In genomic region chr14:84444276-84444662, GRCm38 (mm10) we compare ENCODE assay signal across 8 mouse cellular contexts. TPM values are rescaled to one million over a fixed set of nuclear protein-coding genes. Genes with fewer than 3 reads are reported as not detected.
A peak's percentile ranks its signal among the peaks of the same experiment; 100 is the strongest.
DNase-seq lines count a peak whose midpoint lies in the region; ATAC-seq and TF ChIP-seq lines count a peak whose summit lies in the region.

No protein-coding gene starts in this region.

- no peak for ATAC-seq in limb, embryonic 14.5 days (ENCODE audit: low FRiP score, low read depth)
- ATAC-seq in neural tube, embryonic 14.5 days (ENCODE audit: low read depth), result no peak

- H3K36me3 ChIP-seq in limb, embryonic 14.5 days (ENCODE audit: control insufficient read depth, insufficient read depth, low read length), result no peaks in the 10 kb centered on the region
- no peaks in the 10 kb centered on the region for H3K36me3 ChIP-seq in neural tube, embryonic 14.5 days (ENCODE audit: control insufficient read depth, insufficient read depth, low read length)

- H3K9ac ChIP-seq in limb, embryonic 14.5 days (ENCODE audit: low read depth, low read length, severe bottlenecking), result peak overlapping the region; percentile 41
- peak overlapping the region; percentile 68 for H3K9ac ChIP-seq in neural tube, embryonic 14.5 days (replicated peaks; ENCODE audit: low read depth, low read length)

- peak overlapping the region; percentile 92 for H3K4me2 ChIP-seq in limb, embryonic 14.5 days (replicated peaks; ENCODE audit: low read depth, low read length, severe bottlenecking)
- peak overlapping the region; percentile 91 for H3K4me2 ChIP-seq in neural tube, embryonic 14.5 days (ENCODE audit: low read depth, low read length)

- H3K9me3 ChIP-seq in limb, embryonic 14.5 days (ENCODE audit: control insufficient read depth, low read length), result no peaks in the 10 kb centered on the region
- H3K9me3 ChIP-seq in neural tube, embryonic 14.5 days (ENCODE audit: control insufficient read depth, low read length), result no peaks in the 10 kb centered on the region

- H3K27ac ChIP-seq in limb, embryonic 14.5 days (replicated peaks; ENCODE audit: low read depth, low read length), result no peak overlapping the region
- H3K27ac ChIP-seq in neural tube, embryonic 14.5 days (ENCODE audit: low read depth, low read length), result peak overlapping the region; percentile 66

- H3K27me3 ChIP-seq in limb, embryonic 14.5 days (ENCODE audit: control insufficient read depth, insufficient read depth, low read length), result peaks cover 33% of the 10 kb centered on the region
- H3K27me3 ChIP-seq in neural tube, embryonic 14.5 days (ENCODE audit: control insufficient read depth, insufficient read depth, low read length), result no peaks in the 10 kb centered on the region

- peak; percentile 9 for DNase-seq in adrenal gland, postnatal 10 days
- no peak for DNase-seq in adrenal gland, adult 8-10 months
- peak; percentile 76 for DNase-seq in brain, embryonic 14.5 days (ENCODE audit: low read depth)
- DNase-seq in forelimb bud, embryonic 11.5 days (ENCODE audit: low read depth, low spot score), result peak; percentile 18
- peak; percentile 27 for DNase-seq in kidney, adult 18-20 months
- DNase-seq in limb, embryonic 14.5 days (ENCODE audit: low spot score), result peak; percentile 32
- no peak for DNase-seq in spleen, postnatal 14 days (ENCODE audit: low spot score in 2 of 2)

- WGBS in limb, embryonic 14.5 days, result 1% methylated on average over 21 of the region's 21 CpGs
- WGBS in neural tube, embryonic 14.5 days, result under 1% methylated on average over 21 of the region's 21 CpGs

- TF ChIP-seq POLR2A in brain, embryonic 14.5 days (IDR thresholded peaks at IDR 0.05; ENCODE audit: borderline replicate concordance, extremely low read depth, insufficient read depth, insufficient read length, poor library complexity, severe bottlenecking), result no peak
- no peak for TF ChIP-seq POLR2A in limb, embryonic 14.5 days (IDR thresholded peaks at IDR 0.05; ENCODE audit: borderline replicate concordance, extremely low read depth, insufficient read depth, insufficient read length)

- no peak for TF ChIP-seq CTCF in brain, embryonic 14.5 days (IDR thresholded peaks at IDR 0.05; ENCODE audit: borderline replicate concordance, extremely low read depth, insufficient read depth, insufficient read length)

- peaks cover 12% of the 10 kb centered on the region for H3K4me1 ChIP-seq in limb, embryonic 14.5 days (ENCODE audit: control insufficient read depth, insufficient read depth, low read length)
- peaks cover 9% of the 10 kb centered on the region for H3K4me1 ChIP-seq in neural tube, embryonic 14.5 days (ENCODE audit: control insufficient read depth, insufficient read depth, low read length)

- peak overlapping the region; percentile 56 for H3K4me3 ChIP-seq in limb, embryonic 14.5 days (replicated peaks; ENCODE audit: low read length)
- H3K4me3 ChIP-seq in neural tube, embryonic 14.5 days (ENCODE audit: low read depth, low read length), result peak overlapping the region; percentile 64

RNA-seq across cellular contexts. Expression of gene Pcdh17, which starts 0.9 kb away (rescaled TPM):
- total RNA-seq in adrenal gland, postnatal 10 days (2021), result 10 to 100 TPM; 12.4 to 20.0 TPM
- total RNA-seq in adrenal gland, adult 8-10 months (2022), result 1 to 10 TPM; 3.8 to 7.7 (median 4.9) TPM
- 10.1 and 20.3 TPM in 2 replicates for polyA plus RNA-seq in brain, embryonic 14.5 days (2012; rRNA removed)
- 3.8 and 4.5 TPM in 2 replicates for polyA plus RNA-seq in limb, embryonic 14.5 days (2012; rRNA removed)
- 6.3 and 7.3 TPM in 2 replicates for polyA plus RNA-seq in limb, embryonic 14.5 days (2014; fragmentation: Nextera tagmentation; extraction: Ambion mirVana)
- 35.8 and 42.0 TPM in 2 replicates for polyA plus RNA-seq in neural tube, embryonic 14.5 days (2014; fragmentation: Nextera tagmentation; extraction: Ambion mirVana)

Comparison
In these comparisons a context has a peak if more than half of its experiments do, and no peak if none do; other contexts are left out.
1. DNase-seq: peak in adrenal gland, postnatal 10 days (single experiment), brain, embryonic 14.5 days (single experiment), forelimb bud, embryonic 11.5 days (single experiment), kidney, adult 18-20 months (single experiment) and limb, embryonic 14.5 days (single experiment); none in adrenal gland, adult 8-10 months (single experiment) and spleen, postnatal 14 days (0 of 2).